Mouse (Mus musculus) heart, postnatal 0 days (tissue): ENCODE data around the gene Ercc5. TPM values are rescaled to one million over a fixed set of nuclear protein-coding genes. Genes with fewer than 3 reads are reported as not detected.

Experiments used
- ATAC-seq: fragments of 200-750 bp; cut with Nextera tagmentation; 2 replicates; pipeline ENCODE4 v1.8.0; 2017; ENCODE audit warnings: low read depth, moderate number of reproducible peaks, moderate library complexity; ENCODE audit not compliant: insufficient read depth
- DNase-seq: peaks from one replicate; pipeline ENCODE4 v3.0.0-alpha.2; 2016; ENCODE audit warnings: low spot score
- H3K27ac ChIP-seq: fragments of 300-500 bp; sonication (generic); 2 replicates; pipeline ENCODE4 v1.5.1; 2014; ENCODE audit warnings: low read depth, mild to moderate bottlenecking
- H3K27me3 ChIP-seq: fragments of 300-500 bp; sonication (generic); 2 replicates; pipeline ENCODE4 v1.6.1; 2014; ENCODE audit warnings: low read length, mixed read lengths; ENCODE audit not compliant: control insufficient read depth, insufficient read depth
- H3K36me3 ChIP-seq: fragments of 300-500 bp; sonication (generic); replicated peaks from 2 replicates; pipeline ENCODE4 v1.6.1; 2014; ENCODE audit warnings: low read length, mixed read lengths; ENCODE audit not compliant: control insufficient read depth, insufficient read depth
- H3K4me1 ChIP-seq: fragments of 300-500 bp; sonication (generic); 2 replicates; pipeline ENCODE4 v1.6.1; 2014; ENCODE audit warnings: antibody characterized with exemption; ENCODE audit not compliant: control insufficient read depth, insufficient read depth
- H3K4me2 ChIP-seq: fragments of 300-500 bp; sonication (generic); 2 replicates; pipeline ENCODE4 v1.6.1; 2014; ENCODE audit warnings: low read depth, mild to moderate bottlenecking, low read length, moderate library complexity
- H3K4me3 ChIP-seq: fragments of 300-500 bp; sonication (generic); 2 replicates; pipeline ENCODE4 v1.5.1; 2014; ENCODE audit warnings: low read depth, low read length
- H3K9ac ChIP-seq: fragments of 300-500 bp; sonication (generic); replicated peaks from 2 replicates; pipeline ENCODE4 v1.6.1; 2014; ENCODE audit warnings: low read depth, low read length, mixed read lengths
- H3K9me3 ChIP-seq: fragments of 300-500 bp; sonication (generic); replicated peaks from 2 replicates; pipeline ENCODE4 v1.6.1; 2016; ENCODE audit warnings: low read length; ENCODE audit not compliant: control insufficient read depth
- CTCF ChIP-seq: IDR thresholded peaks from 2 replicates; pipeline ENCODE4 v1.5.1; 2016; ENCODE audit warnings: antibody characterized with exemption, control low read depth, low read depth
- EP300 ChIP-seq: IDR thresholded peaks from 2 replicates; pipeline ENCODE4 v1.6.1; 2016; ENCODE audit warnings: antibody characterized with exemption, low read depth
- WGBS: fragments of 180-500 bp; shearing (Covaris S2); extraction: QIAGEN DNeasy Blood & Tissue Kit; methylation state at CpG from one replicate; pipeline ENCODE4 v1.1.7; 2014; 5-methylcytosine and 5-hydroxymethylcytosine counted together
- polyA plus RNA-seq: library from polyadenylated mRNA; unstranded; fragments of >200 nt; fragmentation: Nextera tagmentation; extraction: Ambion mirVana; gene quantifications from 2 replicates; pipeline ENCODE4 v1.2.1, GENCODE M21; 2015
- total RNA-seq: library from RNA; depleted of rRNA; stranded (reverse); fragments of >200 nt; gene quantifications from 2 replicates; pipeline ENCODE4 v1.2.3, GENCODE M21; 2014; ENCODE audit warnings: low replicate concordance; rRNA removed

Ercc5 gene
- total RNA-seq (12.1 and 39.8 TPM in 2 replicates), polyA plus RNA-seq (9.3 and 10.7 TPM in 2 replicates)

DNA sequence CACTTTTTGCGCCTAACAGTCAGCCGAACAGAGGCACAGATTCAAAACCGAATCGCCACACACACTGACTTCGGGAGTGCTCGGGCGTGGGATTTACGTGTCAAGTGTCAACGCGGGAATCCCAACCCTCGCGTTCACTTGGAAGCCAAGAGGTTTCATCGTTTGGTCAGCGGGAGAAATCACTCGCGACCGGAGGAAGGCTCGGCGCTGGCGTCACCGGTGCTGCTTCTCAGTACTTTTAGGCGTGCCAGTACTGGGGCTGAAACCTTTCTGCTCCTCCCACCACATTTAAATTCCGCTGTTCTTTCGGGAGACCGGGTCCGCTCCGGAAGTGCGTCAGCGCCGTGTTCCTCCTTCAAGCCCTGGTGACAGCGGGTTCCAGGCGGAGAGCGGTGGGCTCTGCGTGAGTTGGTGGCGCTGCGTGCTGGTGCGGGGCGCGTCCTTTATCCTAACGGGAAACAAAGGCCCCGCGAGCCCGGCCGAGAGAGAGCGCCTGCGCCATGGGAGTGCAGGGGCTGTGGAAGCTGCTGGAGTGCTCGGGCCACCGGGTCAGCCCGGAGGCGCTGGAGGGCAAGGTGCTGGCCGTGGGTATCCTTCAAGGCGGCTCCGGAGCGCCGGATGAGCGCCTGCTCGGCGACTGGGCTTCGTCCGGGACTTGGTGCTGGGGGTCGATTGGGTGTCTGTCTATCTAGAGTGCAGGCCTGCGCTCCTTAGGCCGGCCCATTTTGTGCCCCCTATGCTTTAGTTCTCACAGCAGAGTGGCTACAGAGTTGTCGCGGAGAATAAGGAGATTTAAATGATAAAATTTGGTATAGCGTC is at the start of gene Ercc5:
TSS of gene Ercc5 (plus strand) at position 182 of the 819 bp plus-strand sequence.
- WGBS = under 1% methylated on average over 66 of the region's 66 CpGs
- TF ChIP-seq EP300 (peak; percentile 57; the same call in 1 of the 2 replicates), CTCF (no peak)

DNA sequence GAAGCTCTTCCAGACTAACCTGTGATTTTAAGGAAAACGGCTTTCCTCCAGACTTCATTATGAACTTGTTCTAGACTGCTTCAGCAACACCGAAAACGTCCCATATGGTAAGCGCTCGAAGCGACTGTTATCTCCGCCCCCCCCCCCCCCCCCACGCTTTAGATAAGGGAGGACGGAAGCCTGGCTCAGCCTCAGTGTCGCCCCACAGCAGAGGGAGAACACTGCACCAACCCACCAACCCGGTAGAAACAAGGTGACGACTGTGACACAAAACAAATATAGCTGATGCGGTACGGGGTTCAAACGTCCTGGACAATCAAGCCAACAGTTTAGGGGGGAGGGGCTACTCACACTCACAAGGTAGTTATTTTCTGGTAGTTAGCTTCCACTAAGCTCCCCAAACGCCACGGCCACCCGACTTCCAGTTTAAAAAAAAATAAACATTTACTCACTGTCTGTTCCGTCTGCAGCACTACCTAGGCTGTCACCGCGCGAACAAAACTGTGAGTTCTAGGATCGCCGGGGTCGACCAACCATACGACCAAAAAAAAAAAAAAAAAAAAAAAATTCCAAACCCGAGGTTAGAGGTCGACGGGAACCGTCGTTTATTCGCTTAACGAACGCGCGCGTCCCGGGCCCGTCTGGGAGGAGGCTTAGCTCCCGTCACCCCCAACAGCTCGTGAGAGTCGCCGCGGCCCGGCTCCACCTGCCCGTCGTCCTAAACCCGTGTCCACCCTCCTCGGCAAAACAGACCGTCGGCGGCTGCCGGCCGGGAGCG is 45.9 kb upstream of the Ercc5 start:
- Histone ChIP-seq H3K36me3 (peaks cover 16% of the 10 kb centered on the region), H3K4me3 (peak overlapping the region; percentile 97), H3K27me3 (no peaks in the 10 kb centered on the region), H3K4me1 (peaks cover 5% of the 10 kb centered on the region; the same call in 1 of the 2 replicates), H3K4me2 (peak overlapping the region; percentile 89), H3K27ac (peak overlapping the region; percentile 97), H3K9me3 (no peaks in the 10 kb centered on the region), H3K9ac (peak overlapping the region; percentile 85)
- TF ChIP-seq EP300 = no peak
- TF ChIP-seq CTCF = no peak
- DNase-seq = peak; percentile 37
- WGBS = under 1% methylated on average over 49 of the region's 55 CpGs
- ATAC-seq = peak; percentile 73

More for the DNA sequence above, at the start of gene Ercc5:
- peaks cover 4% of the 10 kb centered on the region; the same call in 1 of the 2 replicates for H3K4me1 ChIP-seq
- H3K36me3 ChIP-seq = peaks cover 7% of the 10 kb centered on the region
- ATAC-seq = peak; percentile 96
- peak within 1 kb of the TSS; percentile 93 for H3K27ac ChIP-seq
- peak; percentile 94 for DNase-seq
- H3K9ac ChIP-seq = peak within 1 kb of the TSS; percentile 84
- no peaks in the 10 kb centered on the region for H3K9me3 ChIP-seq
- peak within 1 kb of the TSS; percentile 66 for H3K4me2 ChIP-seq
- peak within 1 kb of the TSS; percentile 83 for H3K4me3 ChIP-seq
- no peaks in the 10 kb centered on the region for H3K27me3 ChIP-seq

DNA sequence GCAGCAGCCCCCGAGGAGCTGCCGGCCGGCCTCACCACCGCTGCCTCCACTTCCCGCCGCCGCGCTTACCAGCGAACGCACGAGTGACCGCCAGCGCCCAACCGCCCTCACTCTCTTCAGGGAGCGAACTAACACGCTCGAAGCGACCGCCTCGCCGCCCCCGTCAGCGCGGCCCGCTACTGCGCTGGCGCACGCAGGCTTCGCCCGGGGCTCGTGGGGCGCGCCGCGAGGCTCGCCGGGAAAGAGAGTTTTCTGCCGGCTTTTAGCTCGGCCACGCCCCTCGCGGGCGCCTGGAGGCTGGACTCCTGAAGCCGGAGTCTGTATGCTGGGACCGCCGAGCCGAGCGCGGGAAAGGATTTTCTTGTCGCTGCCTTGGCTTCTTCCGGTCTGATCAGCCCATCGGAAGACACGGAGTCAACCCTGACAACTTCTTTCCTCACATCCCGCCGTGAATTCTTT is 45.3 kb upstream of the Ercc5 start, which contains the start of gene Tex30:
TSS of gene Tex30 (minus strand) at position 183 of the 459 bp plus-strand sequence.
- Histone ChIP-seq H3K4me2 (peak within 1 kb of the TSS; percentile 89), H3K36me3 (peaks cover 19% of the 10 kb centered on the region), H3K27me3 (no peaks in the 10 kb centered on the region), H3K27ac (peak within 1 kb of the TSS; percentile 97), H3K4me3 (peak within 1 kb of the TSS; percentile 97), H3K4me1 (peaks cover 5% of the 10 kb centered on the region; the same call in 1 of the 2 replicates), H3K9ac (peak within 1 kb of the TSS; percentile 85), H3K9me3 (no peaks in the 10 kb centered on the region)
- ATAC-seq (peak; percentile 98), DNase-seq (peak; percentile 95)
- under 1% methylated on average over 45 of the region's 55 CpGs for WGBS
- TF ChIP-seq CTCF (no peak), EP300 (0 out of 2 replicates have a peak, but pooled peaks have one; percentile 51)

DNA sequence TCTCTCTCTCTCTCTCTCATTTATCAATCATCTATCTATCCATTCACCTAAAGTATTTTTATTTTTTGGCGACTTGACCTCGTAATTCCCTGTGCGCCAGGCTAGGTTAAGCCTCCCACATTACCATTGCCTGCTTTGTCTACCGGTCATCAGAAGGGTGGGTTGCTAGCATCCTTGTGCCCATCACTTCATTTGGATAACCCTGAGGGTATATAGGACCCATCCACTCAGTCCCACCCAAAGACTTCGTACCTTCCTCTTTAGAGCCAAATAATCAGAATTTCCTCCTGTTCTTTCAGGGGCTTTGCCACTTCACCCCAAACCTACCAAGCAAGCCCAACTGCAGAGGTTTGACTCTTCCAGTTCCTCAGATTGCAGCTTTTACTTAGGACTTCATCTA is 44.6 kb upstream of the Ercc5 start:
- Histone ChIP-seq H3K4me1 (peaks cover 5% of the 10 kb centered on the region; the same call in 1 of the 2 replicates), H3K27me3 (no peaks in the 10 kb centered on the region), H3K9ac (no peak overlapping the region), H3K4me2 (peak overlapping the region; percentile 89), H3K36me3 (peaks cover 22% of the 10 kb centered on the region), H3K4me3 (peak overlapping the region; percentile 97), H3K27ac (no peak overlapping the region), H3K9me3 (no peaks in the 10 kb centered on the region)
- DNase-seq (no peak), ATAC-seq (no peak)
- TF ChIP-seq CTCF (no peak), EP300 (no peak)
- WGBS = 16% methylated on average over 5 of the region's 5 CpGs

DNA sequence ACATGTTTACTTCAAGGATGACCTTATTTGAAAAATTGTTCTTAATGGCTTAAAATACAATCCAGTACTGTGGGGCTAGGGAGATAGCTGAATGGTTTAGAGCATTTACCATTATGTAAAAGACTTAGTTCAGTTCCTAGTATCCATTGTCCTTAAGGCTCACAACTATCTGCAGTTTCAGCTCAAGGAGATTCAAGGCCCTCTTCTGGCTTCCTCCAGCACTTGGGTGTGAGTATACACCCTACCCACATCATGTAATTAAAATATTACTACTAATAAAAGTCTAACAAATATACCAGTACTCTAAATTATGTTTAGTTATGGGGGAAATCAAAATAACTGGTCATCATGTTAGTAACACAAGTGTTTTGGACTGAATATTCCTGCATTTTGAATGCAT is 30.0 kb upstream of the Ercc5 start:
- ATAC-seq (no peak), DNase-seq (no peak)
- no peak overlapping the region for H3K9ac ChIP-seq
- no peaks in the 10 kb centered on the region for H3K27me3 ChIP-seq
- H3K9me3 ChIP-seq = no peaks in the 10 kb centered on the region
- no peak overlapping the region for H3K27ac ChIP-seq
- H3K4me3 ChIP-seq = peak overlapping the region; percentile 61
- H3K36me3 ChIP-seq = peaks cover 32% of the 10 kb centered on the region
- peaks cover 3% of the 10 kb centered on the region; the same call in 1 of the 2 replicates for H3K4me1 ChIP-seq
- H3K4me2 ChIP-seq = peak overlapping the region; percentile 89; the same call in 1 of the 2 replicates
- no peak for TF ChIP-seq EP300
- TF ChIP-seq CTCF = no peak
